Mouse (Mus musculus) limb, embryonic 12.5 days (tissue): ENCODE results near the gene Lypd6b. TPM values are rescaled to one million over a fixed set of nuclear protein-coding genes. Genes with fewer than 3 reads are reported as not detected.

Source experiments
- ATAC-seq: fragments of 200-750 bp; cut with Nextera tagmentation; 2 replicates; pipeline ENCODE4 v1.8.0; 2017; ENCODE audit warnings: low read depth, moderate TSS enrichment; ENCODE audit not compliant: insufficient number of reproducible peaks, insufficient read depth, low FRiP score, low TSS enrichment
- H3K27ac ChIP-seq: fragments of 300-500 bp; sonication (generic); 2 replicates; pipeline ENCODE4 v1.5.1; 2016; ENCODE audit warnings: mild to moderate bottlenecking, moderate library complexity
- H3K27me3 ChIP-seq: fragments of 300-500 bp; sonication (generic); 2 replicates; pipeline ENCODE4 v1.6.1; 2016; ENCODE audit warnings: mild to moderate bottlenecking, moderate library complexity
- H3K36me3 ChIP-seq: fragments of 300-500 bp; sonication (generic); 2 replicates; pipeline ENCODE4 v1.6.1; 2016; ENCODE audit warnings: mild to moderate bottlenecking, moderate library complexity
- H3K4me1 ChIP-seq: fragments of 300-500 bp; sonication (generic); replicated peaks from 2 replicates; pipeline ENCODE4 v1.6.1; 2016
- H3K4me2 ChIP-seq: fragments of 300-500 bp; sonication (generic); 2 replicates; pipeline ENCODE4 v1.6.1; 2016; ENCODE audit warnings: mild to moderate bottlenecking, moderate library complexity
- H3K4me3 ChIP-seq: fragments of 300-500 bp; sonication (generic); replicated peaks from 2 replicates; pipeline ENCODE4 v1.5.1; 2016; ENCODE audit warnings: mild to moderate bottlenecking
- H3K9ac ChIP-seq: fragments of 300-500 bp; sonication (generic); replicated peaks from 2 replicates; pipeline ENCODE4 v1.6.1; 2016; ENCODE audit warnings: mild to moderate bottlenecking, moderate library complexity
- H3K9me3 ChIP-seq: fragments of 300-500 bp; sonication (generic); 2 replicates; pipeline ENCODE4 v1.6.1; 2016; ENCODE audit warnings: mild to moderate bottlenecking, moderate library complexity
- WGBS: fragments of 180-500 bp; shearing (Covaris S2); methylation state at CpG from one replicate; pipeline ENCODE4 v1.1.7; 2016; 5-methylcytosine and 5-hydroxymethylcytosine counted together
- polyA plus RNA-seq: library from polyadenylated mRNA; unstranded; fragments of >200 nt; fragmentation: Nextera tagmentation; extraction: Ambion mirVana; gene quantifications from 2 replicates; pipeline ENCODE4 v1.2.1, GENCODE M21; 2016

Gene Lypd6b
- polyA plus RNA-seq, 1 experiment from 2014 or later, result 7.3 TPM

- no peak overlapping the region for H3K9ac ChIP-seq
- no peak for ATAC-seq
- H3K4me3 ChIP-seq, result no peak overlapping the region
- H3K4me1 ChIP-seq, result no peaks in the 10 kb centered on the region
- no peaks in the 10 kb centered on the region for H3K27me3 ChIP-seq
- peaks cover 21% of the 10 kb centered on the region; the same call in 1 of the 2 replicates for H3K36me3 ChIP-seq
- WGBS, result 72% methylated on average over 11 of the region's 11 CpGs
- H3K27ac ChIP-seq, result no peak overlapping the region
- no peak overlapping the region for H3K4me2 ChIP-seq
- no peaks in the 10 kb centered on the region for H3K9me3 ChIP-seq
Observed at GRCm38 (mm10) chr2:49771172-49771571, 16.3 kb upstream of the Lypd6b start.

- H3K4me2 ChIP-seq, result no peak overlapping the region
- no peak overlapping the region for H3K4me3 ChIP-seq
- no peaks in the 10 kb centered on the region for H3K4me1 ChIP-seq
- H3K27ac ChIP-seq, result no peak overlapping the region
- no peaks in the 10 kb centered on the region for H3K27me3 ChIP-seq
- ATAC-seq, result no peak
- peaks cover 9% of the 10 kb centered on the region; the same call in 1 of the 2 replicates for H3K36me3 ChIP-seq
- H3K9ac ChIP-seq, result no peak overlapping the region
- 87% methylated on average over 10 of the region's 10 CpGs for WGBS
- H3K9me3 ChIP-seq, result no peaks in the 10 kb centered on the region
Observed at GRCm38 (mm10) chr2:49773194-49773931, 14.1 kb upstream of the Lypd6b start.

GRCm38 (mm10) chr2:49774180-49774579 is 13.3 kb upstream of the Lypd6b start:
- no peak overlapping the region for H3K9ac ChIP-seq
- H3K27ac ChIP-seq, result no peak overlapping the region
- no peaks in the 10 kb centered on the region for H3K4me1 ChIP-seq
- H3K36me3 ChIP-seq, result peaks cover 4% of the 10 kb centered on the region; the same call in 1 of the 2 replicates
- ATAC-seq, result no peak
- no peaks in the 10 kb centered on the region for H3K9me3 ChIP-seq
- H3K4me2 ChIP-seq, result no peak overlapping the region
- no peaks in the 10 kb centered on the region for H3K27me3 ChIP-seq
- H3K4me3 ChIP-seq, result no peak overlapping the region

GRCm38 (mm10) chr2:49775187-49775586 is 12.3 kb upstream of the Lypd6b start:
- no peak for ATAC-seq
- H3K9me3 ChIP-seq, result no peaks in the 10 kb centered on the region
- H3K9ac ChIP-seq, result no peak overlapping the region
- no peaks in the 10 kb centered on the region for H3K27me3 ChIP-seq
- H3K36me3 ChIP-seq, result no peaks in the 10 kb centered on the region
- WGBS, result 90% methylated on average over 4 of the region's 4 CpGs
- H3K4me1 ChIP-seq, result no peaks in the 10 kb centered on the region
- H3K4me2 ChIP-seq, result no peak overlapping the region
- H3K4me3 ChIP-seq, result no peak overlapping the region
- H3K27ac ChIP-seq, result no peak overlapping the region

DNA sequence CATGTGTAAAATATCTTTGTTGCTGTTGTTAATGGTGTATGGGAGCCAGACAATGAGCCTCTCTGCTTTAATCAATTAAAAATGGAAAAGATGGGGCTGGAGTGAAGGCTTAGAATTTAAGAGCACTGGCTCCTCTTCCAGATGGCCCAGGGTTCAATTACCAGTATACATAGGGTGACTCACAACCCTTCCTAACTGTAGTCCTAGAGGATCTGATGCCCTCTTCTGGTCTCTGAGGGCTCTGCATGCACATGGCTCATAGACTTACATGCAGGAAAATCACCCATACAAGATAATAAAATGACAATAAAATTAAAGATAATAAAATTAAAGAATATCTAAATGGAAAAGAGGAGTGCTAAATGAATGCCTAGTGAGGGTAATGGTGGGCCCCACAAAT is 11.8 kb upstream of the Lypd6b start:
- Histone ChIP-seq H3K36me3 (no peaks in the 10 kb centered on the region), H3K9me3 (no peaks in the 10 kb centered on the region), H3K4me2 (no peak overlapping the region), H3K4me1 (no peaks in the 10 kb centered on the region), H3K9ac (no peak overlapping the region), H3K4me3 (no peak overlapping the region), H3K27me3 (no peaks in the 10 kb centered on the region), H3K27ac (no peak overlapping the region)
- no peak for ATAC-seq

- H3K27ac ChIP-seq, result no peak overlapping the region
- ATAC-seq, result no peak
Observed at GRCm38 (mm10) chr2:49776407-49776806, 11.1 kb upstream of the Lypd6b start.

DNA sequence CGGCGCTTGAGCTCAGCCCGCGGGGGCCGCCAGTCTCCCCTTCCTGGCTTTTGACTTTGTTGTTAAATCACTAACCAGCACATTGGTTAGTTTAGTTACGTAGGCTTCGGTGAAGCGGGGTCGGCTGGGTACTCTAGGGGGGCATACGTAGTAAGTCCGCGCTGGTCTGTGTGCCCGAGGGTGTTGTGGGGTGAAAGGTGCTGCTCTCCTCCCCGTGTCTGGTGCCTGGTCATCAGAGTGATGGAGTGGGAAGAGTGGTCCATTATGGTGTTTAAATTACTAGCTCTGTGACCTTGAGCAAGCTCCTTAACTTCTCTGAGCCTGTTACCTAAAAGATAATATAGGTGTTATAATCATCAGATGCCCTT is 547 bp downstream of the Lypd6b start:
- Histone ChIP-seq H3K9ac (peak overlapping the region; percentile 71), H3K36me3 (no peaks in the 10 kb centered on the region), H3K27me3 (peaks cover 50% of the 10 kb centered on the region), H3K4me1 (peaks cover 21% of the 10 kb centered on the region), H3K4me2 (peak overlapping the region; percentile 99), H3K4me3 (peak overlapping the region; percentile 68), H3K27ac (no peak overlapping the region), H3K9me3 (no peaks in the 10 kb centered on the region)
- under 1% methylated on average over 13 of the region's 14 CpGs for WGBS
- 0 out of 2 replicates have a peak, but pooled peaks have one; percentile 8 for ATAC-seq

More at GRCm38 (mm10) chr2:49776407-49776806, 11.1 kb upstream of the Lypd6b start:
- Histone ChIP-seq H3K4me2 (no peak overlapping the region), H3K9ac (no peak overlapping the region), H3K4me3 (no peak overlapping the region), H3K9me3 (no peaks in the 10 kb centered on the region), H3K27me3 (no peaks in the 10 kb centered on the region), H3K36me3 (no peaks in the 10 kb centered on the region), H3K4me1 (no peaks in the 10 kb centered on the region)
- 86% methylated on average over 4 of the region's 4 CpGs for WGBS

- Histone ChIP-seq H3K9ac (no peak overlapping the region), H3K27me3 (peaks cover 50% of the 10 kb centered on the region)
- no peak for ATAC-seq
Observed at GRCm38 (mm10) chr2:49788643-49789042, 1.2 kb downstream of the Lypd6b start.

DNA sequence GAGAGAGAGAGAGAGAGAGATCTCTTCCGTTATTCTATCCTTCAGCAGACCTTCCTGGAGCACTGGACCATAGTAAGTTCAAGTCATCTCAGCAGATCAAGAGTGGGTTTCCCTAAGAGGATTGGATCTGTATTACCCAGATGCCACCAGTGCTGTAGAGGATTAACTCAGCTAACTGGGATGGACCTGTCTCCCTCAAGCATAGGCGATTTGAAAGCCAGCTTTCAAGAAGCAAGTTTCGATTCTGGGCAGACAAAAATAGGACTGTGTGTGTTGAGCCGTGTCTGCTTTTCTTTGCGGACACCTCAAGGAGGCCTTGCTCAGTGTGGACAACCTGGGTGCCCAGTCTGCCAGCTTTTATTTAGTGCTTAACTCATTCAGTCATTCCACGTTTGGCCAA is 1.6 kb downstream of the Lypd6b start:
- peak overlapping the region; percentile 99; the same call in 1 of the 2 replicates for H3K4me2 ChIP-seq
- WGBS, result 81% methylated on average over 6 of the region's 6 CpGs

More at GRCm38 (mm10) chr2:49788643-49789042, 1.2 kb downstream of the Lypd6b start:
- Histone ChIP-seq H3K27ac (no peak overlapping the region), H3K4me1 (peaks cover 23% of the 10 kb centered on the region), H3K4me2 (peak overlapping the region; percentile 99), H3K4me3 (peak overlapping the region; percentile 68; the same call in 1 of the 2 replicates), H3K36me3 (no peaks in the 10 kb centered on the region), H3K9me3 (no peaks in the 10 kb centered on the region)
- WGBS, result 24% methylated on average over 3 of the region's 3 CpGs

GRCm38 (mm10) chr2:49789504-49789903 is 2.0 kb downstream of the Lypd6b start:
- no peak for ATAC-seq
- peaks cover 50% of the 10 kb centered on the region for H3K27me3 ChIP-seq
- 79% methylated on average over 5 of the region's 5 CpGs for WGBS
- no peak overlapping the region for H3K9ac ChIP-seq
- H3K9me3 ChIP-seq, result no peaks in the 10 kb centered on the region
- peaks cover 24% of the 10 kb centered on the region for H3K4me1 ChIP-seq
- no peaks in the 10 kb centered on the region for H3K36me3 ChIP-seq
- H3K27ac ChIP-seq, result no peak overlapping the region
- no peak overlapping the region for H3K4me2 ChIP-seq
- H3K4me3 ChIP-seq, result no peak overlapping the region

More for the DNA sequence above, 1.6 kb downstream of the Lypd6b start:
- H3K9ac ChIP-seq, result no peak overlapping the region
- H3K27me3 ChIP-seq, result peaks cover 50% of the 10 kb centered on the region
- no peak for ATAC-seq
- H3K27ac ChIP-seq, result no peak overlapping the region
- no peaks in the 10 kb centered on the region for H3K9me3 ChIP-seq
- H3K4me1 ChIP-seq, result peaks cover 23% of the 10 kb centered on the region
- H3K36me3 ChIP-seq, result no peaks in the 10 kb centered on the region
- H3K4me3 ChIP-seq, result no peak overlapping the region

DNA sequence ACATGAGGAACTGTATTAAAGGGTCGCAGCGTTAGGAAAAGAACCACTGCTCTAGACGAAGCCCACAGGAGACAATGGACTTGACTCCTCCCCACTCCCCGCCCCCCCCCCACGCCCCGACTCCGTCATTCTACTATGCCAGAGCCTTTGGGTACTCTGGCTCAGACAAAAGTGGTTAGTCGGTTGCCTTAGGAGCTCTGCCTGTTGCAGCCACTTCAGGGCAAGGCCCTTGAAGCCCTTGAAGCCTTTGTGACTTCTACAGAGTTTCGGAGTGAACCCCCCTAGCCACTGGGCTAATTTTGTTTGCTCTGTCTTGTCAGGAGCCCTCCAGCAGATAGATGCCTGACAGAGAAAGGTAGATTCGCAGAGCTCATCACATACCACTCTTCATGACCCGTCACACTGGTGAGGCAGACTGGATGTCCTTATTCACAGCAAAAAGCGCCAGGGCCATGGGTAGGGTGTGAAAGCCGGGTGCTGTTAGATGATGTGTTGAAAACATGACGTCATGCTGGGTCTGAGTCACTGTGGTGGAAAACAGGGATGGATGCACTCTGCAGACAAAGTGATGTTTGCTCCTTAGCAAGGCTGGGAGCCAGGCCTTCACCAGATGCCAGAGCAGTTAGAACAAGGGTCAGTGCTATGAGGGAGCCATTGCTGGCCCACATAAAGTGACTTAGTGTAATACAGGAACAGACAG is 10.1 kb downstream of the Lypd6b start:
- WGBS, result 64% methylated on average over 14 of the region's 14 CpGs
- H3K9ac ChIP-seq, result no peak overlapping the region
- peaks cover 11% of the 10 kb centered on the region for H3K4me1 ChIP-seq
- no peak overlapping the region for H3K4me3 ChIP-seq
- no peak overlapping the region for H3K27ac ChIP-seq
- H3K4me2 ChIP-seq, result no peak overlapping the region
- no peaks in the 10 kb centered on the region for H3K9me3 ChIP-seq
- no peak for ATAC-seq
- no peaks in the 10 kb centered on the region; the same call in 1 of the 2 replicates for H3K27me3 ChIP-seq
- H3K36me3 ChIP-seq, result no peaks in the 10 kb centered on the region
